Mouse (Mus musculus) testis, postnatal 14 days (tissue): ENCODE measurements around the gene Rprd1b.
A peak's percentile ranks its signal among the peaks of the same experiment; 100 is the strongest.

Source experiments
- DNase-seq: peaks from one replicate; pipeline ENCODE4 v3.0.0; 2021; ENCODE audit warnings: low spot score

Gene Rprd1b

DNA sequence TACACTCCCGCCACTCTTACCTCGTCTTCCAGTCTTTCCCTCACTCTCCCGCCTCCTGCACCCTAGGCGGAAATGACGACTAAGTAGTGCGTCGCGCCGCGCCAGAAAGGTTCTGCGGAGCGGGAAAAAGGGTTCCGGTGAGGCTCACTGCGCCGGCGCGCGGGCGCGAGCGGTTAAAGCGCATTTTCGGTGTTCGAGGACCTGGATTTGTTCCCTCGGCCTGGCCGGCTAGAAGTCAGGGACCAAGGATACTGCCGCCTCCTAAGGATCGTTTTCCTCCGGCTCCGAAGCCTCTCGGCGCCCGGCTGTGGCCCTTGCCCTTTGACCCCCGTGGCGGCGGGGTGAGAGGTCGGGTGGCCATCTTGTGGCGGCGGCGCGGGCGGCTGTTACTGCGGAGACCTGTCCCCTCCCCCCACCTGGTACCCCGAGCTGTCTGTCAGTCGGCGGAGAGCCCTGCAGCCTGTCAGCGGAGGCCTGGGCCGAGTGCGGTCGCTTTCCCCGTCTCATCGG, at the start of gene Rprd1b, which contains the start of gene Tti1:
Gene Rprd1b, plus strand, starts transcription at position 144 of the 510 bp plus-strand sequence.
Gene Tti1, minus strand, starts transcription at position 80 of the 510 bp plus-strand sequence.
- peak; percentile 94 for DNase-seq

DNA sequence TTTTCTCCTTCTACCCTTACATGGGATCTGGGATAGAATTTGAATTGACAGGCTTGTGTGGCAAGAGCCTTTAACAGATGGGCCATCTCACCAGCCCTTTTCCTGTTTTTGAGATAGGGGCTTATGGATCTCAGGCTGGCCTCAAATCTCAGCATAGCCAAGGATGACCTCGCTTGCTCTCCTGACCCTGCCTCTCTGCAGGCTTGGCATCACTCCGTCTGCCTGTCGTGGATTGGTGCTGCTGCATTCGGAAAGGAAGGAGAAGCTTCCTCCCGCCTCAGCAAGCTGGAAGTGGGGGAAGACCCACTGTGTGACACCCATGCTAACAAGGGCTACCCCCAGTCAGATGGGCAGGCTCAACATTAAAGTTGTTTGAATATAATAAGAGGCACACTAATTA, 49.1 kb upstream of the Rprd1b start:
- DNase-seq, result no peak

DNA sequence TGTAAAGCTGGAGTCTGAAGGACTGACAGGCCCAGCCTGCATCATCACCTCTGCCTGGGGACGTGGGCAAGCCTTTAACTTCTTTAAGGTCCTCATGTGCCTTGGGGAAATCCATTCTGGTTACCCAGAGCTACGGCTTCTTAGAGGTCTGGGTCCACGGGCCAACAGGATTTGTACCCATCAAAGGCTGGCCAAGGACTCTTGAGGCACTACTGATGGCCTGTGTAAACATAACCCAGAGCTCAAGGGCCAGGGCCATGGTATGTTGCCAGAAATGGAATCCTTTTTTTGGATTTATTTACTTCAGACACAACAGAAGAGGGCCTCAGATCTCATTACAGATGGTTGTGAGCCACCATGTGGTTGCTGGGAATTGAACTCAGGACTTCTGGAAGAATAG, 45.6 kb upstream of the Rprd1b start:
- no peak for DNase-seq

DNA sequence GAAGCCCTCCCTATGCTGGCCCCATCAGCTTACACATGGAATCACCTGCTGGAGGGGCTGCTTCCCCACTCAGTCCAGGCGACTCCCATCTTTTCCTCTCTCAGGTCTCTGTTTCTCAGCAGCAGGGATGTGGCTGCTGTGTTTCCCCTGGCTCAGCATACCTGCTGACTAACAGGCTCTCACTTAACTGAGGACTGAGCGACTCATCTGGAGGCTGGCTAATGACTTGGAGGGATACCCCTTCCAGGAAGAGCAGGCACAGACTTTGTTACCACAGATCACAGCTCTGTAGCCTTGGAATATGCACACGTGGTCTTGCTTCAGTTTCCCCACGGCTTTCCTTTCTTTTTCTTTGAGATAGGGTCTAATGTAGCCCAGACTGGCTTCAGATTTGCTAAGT, 45.0 kb upstream of the Rprd1b start:
- no peak for DNase-seq

DNA sequence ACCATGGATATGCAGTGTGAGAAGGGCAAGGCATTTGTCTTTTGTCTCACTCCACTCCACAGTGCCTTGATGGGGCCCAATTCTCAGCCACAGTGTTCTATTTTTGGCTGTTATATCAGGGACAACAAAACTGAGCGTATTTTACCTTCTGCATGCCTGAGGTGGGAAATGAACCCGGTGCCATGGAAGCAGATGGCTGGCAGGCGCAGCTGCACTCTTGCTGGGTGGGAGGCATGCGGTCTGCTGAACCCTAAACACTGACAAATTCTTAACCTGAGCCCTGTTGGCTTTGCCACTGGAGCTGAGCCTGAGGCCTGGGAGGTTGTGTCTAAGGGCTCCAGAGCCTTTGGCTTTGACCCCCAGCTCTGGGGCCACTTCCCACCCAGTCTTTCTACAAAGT, 42.7 kb upstream of the Rprd1b start:
- no peak for DNase-seq

DNA sequence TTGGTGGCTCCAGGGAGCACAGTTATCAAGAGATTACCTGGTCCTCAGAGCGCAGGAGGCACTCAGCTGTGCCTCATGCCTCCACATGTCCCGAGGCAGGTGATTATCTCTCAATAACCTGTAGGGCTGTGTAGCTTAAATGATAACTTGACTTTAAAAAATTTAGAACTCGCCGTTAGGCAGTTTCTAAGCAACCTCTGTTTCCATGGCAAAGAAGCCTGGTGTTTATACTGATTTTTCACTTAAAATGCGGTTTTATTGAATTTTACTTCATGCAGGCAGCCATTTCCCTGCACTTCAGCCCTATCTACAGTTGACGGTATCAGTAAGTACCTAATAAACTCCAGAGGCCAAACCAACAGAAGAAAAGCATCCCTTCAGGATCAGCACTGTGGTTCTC, 42.1 kb upstream of the Rprd1b start:
- no peak for DNase-seq

DNA sequence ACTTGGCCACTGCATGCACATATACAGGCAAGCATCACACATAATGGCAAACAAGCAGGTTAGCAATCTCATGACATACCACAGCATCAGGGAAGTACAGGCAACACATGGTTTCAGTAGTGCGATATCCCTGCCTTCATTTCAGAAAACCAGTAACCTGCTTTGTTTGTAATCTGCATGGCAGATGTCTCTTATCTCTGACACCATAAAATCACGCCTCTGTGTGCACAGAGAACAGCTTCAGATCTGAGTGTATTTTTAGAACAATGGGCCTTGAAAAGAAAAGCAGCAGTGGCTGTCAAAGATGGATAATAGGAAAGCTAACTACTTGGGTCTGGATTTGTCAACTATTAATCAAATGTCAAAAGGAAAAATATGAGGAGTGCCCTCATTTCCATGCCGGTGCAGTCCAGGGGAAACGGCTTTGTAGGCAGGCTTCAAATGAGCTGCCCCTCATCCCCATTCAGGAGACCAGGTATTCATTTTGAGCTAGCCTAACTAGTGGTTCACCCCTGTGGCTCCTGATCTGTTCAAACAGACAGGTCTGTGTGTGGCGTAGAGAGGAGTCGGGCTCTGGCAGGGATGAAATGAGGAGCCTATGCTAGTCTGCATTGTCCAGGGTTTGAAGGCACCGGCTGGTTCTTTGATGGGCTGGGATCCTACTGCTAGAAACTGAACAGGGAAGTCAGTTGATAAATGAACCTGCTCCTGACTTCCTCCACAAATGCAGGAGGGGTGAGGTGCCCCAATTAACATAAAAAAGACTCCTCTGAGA, 39.7 kb upstream of the Rprd1b start:
- DNase-seq, result no peak

DNA sequence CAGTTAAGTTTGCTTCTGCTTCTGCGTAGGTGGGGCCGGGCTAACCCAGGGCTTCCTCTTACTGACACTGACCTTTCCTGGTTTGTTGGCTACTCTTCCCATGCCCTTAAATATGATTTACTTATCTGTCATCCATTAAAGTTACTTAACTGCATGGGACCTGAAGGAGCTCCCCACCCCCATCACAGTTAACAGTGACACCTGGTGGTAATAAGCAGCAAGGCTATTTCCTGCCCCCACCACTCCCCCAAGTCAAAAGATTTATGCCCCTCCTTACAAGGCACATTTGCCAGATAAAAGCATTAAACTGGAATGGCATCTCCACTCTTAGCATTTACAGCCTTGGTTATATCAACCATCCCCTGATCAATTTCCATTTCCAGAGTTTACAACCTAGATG, 38.4 kb upstream of the Rprd1b start:
- DNase-seq, result no peak

DNA sequence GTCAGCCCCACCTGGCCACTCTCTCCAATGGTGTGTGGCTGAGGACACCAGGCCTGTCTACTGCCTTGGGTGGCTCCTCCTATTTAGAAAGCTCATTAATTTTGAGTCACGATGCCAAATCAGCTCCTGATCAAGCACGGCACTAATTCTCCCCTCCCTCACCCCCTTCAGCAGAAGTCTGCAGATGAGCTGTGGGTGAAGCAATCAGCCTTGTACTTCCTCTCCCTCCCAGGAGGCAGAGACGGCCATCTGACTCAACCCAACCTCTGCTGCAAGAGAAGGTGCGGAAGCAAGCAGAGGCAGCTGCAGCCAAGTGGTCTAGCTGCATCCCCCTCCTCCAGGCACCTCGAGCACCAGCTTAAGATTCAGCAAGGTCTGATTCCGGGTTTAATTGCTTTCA, 37.3 kb upstream of the Rprd1b start:
- DNase-seq, result no peak

DNA sequence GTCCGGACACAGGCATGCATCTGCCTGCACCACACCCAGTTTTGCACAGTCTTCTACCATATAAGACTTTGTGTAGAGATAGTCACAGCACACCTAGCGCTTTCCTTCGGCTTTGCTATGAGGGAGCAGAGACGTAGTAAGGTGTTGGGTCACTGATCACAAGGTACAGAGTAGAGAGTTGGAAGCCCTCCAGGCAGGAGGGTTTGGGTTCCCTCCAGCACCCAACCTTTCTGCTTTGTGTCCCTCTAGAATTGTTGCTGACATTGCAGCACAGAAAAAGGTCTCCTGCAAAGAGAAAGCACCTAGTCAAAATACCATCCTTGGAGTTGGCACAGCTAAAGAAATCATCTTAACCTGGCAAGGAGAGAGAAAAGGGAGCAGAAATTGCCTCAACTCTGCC, 35.8 kb upstream of the Rprd1b start:
- no peak for DNase-seq

DNA sequence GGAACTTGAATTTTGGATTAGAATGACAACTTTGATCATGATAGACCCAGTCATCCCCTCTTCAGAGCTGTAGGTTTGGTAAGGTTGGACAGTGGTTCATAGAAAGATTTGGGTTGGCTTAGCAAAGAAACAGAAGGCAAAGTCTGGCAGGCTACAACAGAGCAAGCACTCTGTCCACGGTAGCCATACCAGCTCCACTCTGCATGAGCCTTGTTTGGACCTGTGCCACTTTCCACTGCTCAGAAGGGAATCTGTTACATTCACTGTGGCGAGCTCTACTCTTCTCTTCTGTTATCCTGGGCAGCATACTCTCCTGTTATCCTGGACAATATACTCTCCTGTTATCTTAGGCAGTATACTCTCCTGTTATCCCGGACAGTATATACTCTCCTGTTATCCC, 29.5 kb upstream of the Rprd1b start:
- DNase-seq, result no peak

DNA sequence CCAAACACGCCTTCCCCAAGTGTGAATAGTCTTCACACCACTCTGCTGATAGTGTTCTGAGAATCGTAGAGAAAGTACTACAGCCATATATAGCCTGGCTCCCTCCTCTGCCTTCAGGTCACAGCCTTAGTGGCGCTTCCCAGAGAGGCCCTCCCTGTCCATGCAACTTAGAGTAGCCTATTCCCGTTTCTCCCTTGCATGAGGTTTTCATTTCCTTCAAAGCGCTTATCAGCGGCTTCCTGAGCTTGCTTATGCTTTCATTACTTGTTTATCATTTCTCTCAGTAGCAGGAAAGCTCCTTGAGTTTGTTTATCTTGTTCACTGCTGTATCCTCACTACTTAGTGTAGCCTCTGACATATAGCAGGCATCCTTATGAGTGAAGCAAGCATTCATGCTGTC, 23.7 kb upstream of the Rprd1b start:
- DNase-seq, result no peak

DNA sequence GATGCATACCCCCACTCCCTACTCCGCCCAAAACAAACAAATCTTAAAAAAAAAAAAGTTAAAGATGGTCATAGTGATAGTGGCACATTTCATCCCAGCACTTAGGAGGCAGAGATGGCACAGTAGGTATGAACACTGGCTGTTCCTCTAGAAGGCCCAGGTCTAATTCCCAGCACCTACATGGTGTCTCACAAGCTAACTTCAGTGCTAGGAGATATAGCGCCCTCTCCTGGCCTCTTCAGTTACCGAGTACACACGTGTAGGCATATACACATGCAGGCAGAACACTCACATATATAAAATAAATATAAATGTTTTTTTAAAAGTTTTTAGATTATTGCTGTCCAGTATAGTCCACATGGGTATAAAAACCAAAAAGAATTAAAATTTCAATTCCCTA, 22.7 kb upstream of the Rprd1b start:
- no peak for DNase-seq

DNA sequence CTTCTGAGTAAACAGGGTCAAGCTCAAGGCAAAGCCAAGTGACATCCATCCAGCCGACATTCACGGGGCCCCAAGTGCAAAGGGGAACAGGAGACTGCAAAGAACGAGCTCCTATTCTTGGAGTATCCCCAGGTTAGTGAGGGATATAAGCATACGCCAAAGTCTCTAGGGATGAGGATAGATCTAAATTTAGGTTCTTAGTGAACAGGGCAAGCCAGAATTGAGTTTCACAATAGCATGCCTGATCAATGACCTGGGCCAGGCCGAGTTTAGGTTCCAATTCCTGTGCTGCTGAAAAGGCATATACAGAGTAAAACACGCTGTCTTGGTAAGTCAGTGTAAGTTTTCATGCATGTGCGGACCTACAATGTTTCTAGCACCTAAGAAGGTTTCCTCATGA, 18.9 kb upstream of the Rprd1b start:
- DNase-seq, result no peak

DNA sequence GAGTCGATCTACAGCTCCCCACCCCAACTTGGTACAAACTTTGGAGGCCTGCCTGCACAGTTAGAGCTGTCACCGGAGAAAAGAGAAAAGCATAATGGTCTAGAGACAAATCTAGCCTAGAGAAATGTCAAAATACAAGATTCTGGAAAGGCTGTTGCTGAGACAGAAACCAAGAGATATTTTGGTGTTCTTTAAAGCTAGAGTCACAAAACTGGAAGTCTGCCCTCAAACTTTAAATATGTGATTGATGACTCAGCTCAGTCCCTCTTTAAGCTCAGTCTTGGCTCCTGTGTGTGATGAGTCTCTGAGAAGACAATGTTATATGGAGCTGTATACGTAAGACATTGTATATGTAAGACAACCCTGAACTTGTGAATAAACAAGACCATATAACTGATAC, 15.7 kb upstream of the Rprd1b start:
- DNase-seq, result no peak

DNA sequence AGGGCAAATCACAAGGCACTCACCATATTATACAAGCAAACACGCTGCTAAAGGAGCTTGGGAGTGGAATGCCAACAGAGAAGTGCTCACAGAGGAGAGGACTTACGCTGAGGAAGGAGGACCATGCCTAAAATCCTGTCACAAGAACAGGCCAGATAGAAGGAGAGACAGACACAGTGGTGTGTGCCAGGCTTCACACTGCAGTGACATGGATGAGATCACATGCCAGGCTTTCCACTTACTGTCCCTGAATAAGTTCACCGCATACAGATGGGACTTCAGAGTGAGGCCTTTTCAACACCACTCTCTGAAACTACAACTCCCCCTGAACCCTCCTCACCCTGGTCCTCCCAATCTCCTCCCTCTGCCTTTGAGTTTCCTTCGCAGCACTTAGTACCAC, 11.0 kb upstream of the Rprd1b start:
- DNase-seq, result no peak

DNA sequence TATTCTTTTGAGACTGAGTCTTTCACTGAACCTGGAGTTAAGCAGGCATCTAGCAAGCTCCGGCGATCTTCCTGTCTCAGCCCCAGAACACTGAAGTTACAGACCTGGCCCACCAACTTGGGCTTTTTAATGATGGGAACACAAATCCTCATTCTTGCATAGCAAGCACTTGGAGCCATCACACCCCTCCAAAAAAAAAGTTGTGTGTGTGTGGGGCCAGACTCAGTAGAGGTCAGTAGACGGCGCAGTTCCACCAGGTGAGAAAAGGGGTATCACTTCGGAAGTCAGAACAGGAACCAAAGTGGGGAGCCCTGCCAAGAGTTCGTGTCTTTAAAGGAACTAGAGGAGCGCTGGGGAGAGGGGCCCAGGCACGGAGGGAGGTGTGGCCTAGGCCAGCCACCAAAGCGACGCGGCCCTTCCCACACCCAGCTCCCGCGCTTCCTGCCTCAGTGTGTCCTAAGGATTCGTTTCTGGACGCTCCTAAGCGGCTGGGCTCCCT, 393 bp upstream of the Rprd1b start:
- DNase-seq, result no peak

DNA sequence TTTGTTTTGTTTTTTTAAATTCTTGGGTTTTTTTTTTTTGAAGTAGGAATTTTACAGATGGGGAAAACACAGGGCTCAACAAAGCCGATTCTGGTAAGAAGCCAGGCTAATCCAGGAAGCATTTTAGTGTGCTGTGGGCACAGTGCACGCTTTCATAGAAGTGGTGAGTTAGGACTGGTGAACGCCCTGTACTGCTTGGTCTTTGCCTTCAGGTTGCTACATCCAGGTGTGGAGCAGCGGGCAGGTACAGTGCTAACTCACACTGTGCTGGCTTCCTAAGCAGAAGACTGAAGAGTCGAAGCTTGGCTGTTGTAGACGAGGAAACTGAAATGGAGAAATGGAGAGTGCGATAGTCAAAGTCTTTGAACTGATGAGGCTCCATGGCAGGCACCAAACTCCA, 1.7 kb downstream of the Rprd1b start:
- DNase-seq, result no peak

DNA sequence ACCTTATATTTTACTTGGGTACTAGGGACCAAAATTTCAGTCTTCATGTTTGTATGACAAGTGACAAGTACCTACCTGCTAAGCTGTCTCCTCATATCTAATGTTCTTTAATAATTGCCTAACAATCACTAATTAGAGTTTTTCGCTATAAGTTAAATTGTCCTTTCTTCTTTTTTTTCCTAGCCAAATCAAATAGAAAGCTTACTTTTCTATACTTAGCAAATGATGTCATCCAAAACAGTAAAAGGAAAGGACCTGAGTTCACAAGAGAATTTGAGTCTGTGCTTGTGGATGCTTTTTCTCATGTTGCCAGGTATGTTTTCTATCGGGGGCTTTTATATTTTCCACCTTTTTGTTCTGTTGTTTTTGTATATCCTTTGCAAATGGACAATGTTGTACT, 7.5 kb downstream of the Rprd1b start:
- no peak for DNase-seq

DNA sequence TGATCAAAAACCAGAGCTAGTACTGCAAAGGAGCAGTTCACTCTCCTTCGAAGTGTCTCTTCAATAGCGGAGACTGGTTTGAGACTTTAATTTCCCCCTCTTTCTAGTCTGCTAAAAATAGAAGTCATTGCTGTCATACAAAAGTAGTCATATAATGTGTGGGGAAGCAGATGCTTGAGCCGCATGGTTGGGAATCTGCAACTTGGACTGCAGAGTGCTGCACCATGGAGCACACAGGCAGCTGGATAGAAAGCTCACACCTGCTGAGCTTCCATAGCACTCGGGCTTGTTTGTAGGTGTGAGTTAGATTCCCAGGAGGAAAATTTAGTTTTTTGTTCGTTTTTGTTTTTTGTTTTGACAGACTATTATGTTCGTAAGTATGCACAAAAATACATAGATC, 8.1 kb downstream of the Rprd1b start:
- no peak for DNase-seq

DNA sequence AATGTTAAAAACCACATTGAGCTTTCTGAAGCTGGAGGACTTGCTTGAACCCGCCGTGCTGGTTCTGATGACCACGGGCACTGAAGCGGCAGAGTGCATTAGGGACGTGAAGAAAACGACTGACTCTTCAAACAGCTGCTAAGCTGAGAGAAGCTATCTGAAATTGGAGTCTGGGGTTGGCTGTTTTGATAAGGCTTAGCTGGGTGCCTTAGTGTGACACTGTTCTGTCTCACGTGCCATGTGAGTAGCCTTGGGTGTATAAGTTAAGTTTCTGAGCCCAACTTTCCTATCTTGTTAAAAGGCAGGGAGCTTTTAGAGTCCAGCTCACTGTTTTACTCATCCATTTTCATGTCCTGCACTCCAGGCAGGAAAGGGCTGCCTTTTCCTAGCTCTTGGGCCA, 8.7 kb downstream of the Rprd1b start:
- DNase-seq, result no peak

DNA sequence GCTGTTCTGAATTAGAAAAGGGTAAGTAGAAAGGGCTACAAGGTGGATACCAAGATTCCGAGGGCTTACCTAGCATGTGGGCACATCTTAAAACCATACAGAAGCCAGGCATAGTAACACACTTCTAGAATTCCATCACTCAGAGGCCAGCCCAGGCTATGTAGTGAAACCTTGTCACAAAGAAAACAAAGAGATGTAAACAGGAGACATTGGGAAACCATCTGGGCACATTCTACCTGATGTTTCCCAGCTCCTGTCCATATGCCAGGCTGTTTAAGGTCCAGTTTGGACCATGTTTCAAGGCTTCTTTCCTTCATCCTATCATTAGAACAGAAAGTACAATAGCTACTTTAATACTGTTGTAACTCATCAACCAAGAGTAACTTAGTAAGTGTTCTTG, 9.3 kb downstream of the Rprd1b start:
- no peak for DNase-seq

DNA sequence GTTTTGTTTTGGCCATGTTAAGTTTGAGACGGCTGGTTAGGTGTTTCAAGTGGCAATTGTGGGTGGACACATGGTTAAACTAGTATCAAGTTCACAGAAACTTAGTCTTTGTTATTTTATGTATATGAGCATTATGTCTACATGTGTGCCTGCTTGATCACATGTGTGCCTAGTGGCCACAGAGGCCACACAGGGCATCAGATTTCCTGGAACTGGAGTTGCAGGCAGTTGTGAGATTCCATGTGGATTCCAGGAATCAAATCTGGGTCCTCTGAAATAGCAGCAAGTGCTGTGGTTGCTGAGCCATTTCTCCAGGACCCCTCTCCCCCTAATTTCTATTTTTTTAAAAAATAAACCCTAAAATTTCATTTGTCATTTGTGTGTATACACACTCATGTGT, 11.4 kb downstream of the Rprd1b start:
- DNase-seq, result no peak

DNA sequence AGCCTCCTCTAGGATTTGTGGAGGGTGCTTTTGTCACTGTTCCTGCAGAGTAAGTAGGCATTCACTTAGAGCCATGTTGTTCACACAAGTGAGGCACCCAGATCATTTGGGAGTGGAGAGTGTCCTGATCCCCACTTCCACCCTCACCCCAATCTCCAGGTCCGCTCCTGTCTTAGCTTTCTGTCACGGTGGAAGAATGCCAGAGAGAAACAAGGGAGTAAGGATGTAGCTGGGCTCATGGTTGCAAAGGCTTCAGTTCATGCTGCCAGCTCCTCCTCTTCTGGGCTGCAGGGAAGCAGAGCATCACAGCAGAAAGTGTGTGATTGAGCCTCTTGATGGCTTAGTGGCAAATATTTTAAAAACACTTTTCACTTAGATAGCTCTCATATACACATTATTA, 12.1 kb downstream of the Rprd1b start:
- DNase-seq, result no peak
